Mouse (Mus musculus): Measurements from ENCODE around the gene Zfp668. TPM values are rescaled to one million over a fixed set of nuclear protein-coding genes. Genes with fewer than 3 reads are reported as not detected.

Zfp668 gene
- total RNA-seq, 2 experiments from 2014 or later = 24.3 to 25.7 TPM

GRCm38 (mm10) chr7:127887191-127887590 is 10.6 kb upstream of the Zfp668 start:
- Histone ChIP-seq H3K4me3 (no peak overlapping the region), H3K27ac (peak overlapping the region; percentile 25; the same call in 1 of the 2 replicates)
- no peak for TF ChIP-seq CTCF (conservative IDR thresholded peaks at IDR 0.05)
- DNase-seq (ENCODE audit: low spot score in 2 of 2) = no peak

GRCm38 (mm10) chr7:127886551-127886950 is 9.9 kb upstream of the Zfp668 start:
- Histone ChIP-seq H3K27ac (peak overlapping the region; percentile 53), H3K4me3 (no peak overlapping the region)
- TF ChIP-seq CTCF (conservative IDR thresholded peaks at IDR 0.05) = no peak
- no peak for DNase-seq (ENCODE audit: low spot score in 2 of 2)

- no peak for TF ChIP-seq CTCF (conservative IDR thresholded peaks at IDR 0.05)
- no peak overlapping the region for H3K4me3 ChIP-seq
- H3K27ac ChIP-seq = peak overlapping the region; percentile 53
- peak in 1 of 2 experiments; percentile 46 for DNase-seq (ENCODE audit: low spot score in 2 of 2)
Observed at GRCm38 (mm10) chr7:127885951-127886350, 9.3 kb upstream of the Zfp668 start.

GRCm38 (mm10) chr7:127880431-127880830 is 3.8 kb upstream of the Zfp668 start:
- H3K4me3 ChIP-seq = no peak overlapping the region
- TF ChIP-seq CTCF (conservative IDR thresholded peaks at IDR 0.05) = no peak
- H3K27ac ChIP-seq = no peak overlapping the region
- no peak for DNase-seq (ENCODE audit: low spot score in 2 of 2)

- no peak for DNase-seq (ENCODE audit: low spot score in 2 of 2)
- no peak overlapping the region for H3K4me3 ChIP-seq
- TF ChIP-seq CTCF (conservative IDR thresholded peaks at IDR 0.05) = no peak
- no peak overlapping the region for H3K27ac ChIP-seq
Observed at GRCm38 (mm10) chr7:127879301-127879700, 2.7 kb upstream of the Zfp668 start.

GRCm38 (mm10) chr7:127876041-127876466 is 574 bp downstream of the Zfp668 start, which contains the start of gene Zfp646:
Zfp646 (plus strand) TSS chr7:127876221.
- Histone ChIP-seq H3K4me3 (peak within 1 kb of the TSS; percentile 99), H3K27ac (peak within 1 kb of the TSS; percentile 99)
- peak; percentile 66 to 67 for DNase-seq (ENCODE audit: low spot score in 2 of 2)
- no peak for TF ChIP-seq CTCF (conservative IDR thresholded peaks at IDR 0.05)

- peak; percentile 92 to 95 for DNase-seq (ENCODE audit: low spot score in 2 of 2)
- Histone ChIP-seq H3K27ac (peak overlapping the region; percentile 99), H3K4me3 (peak overlapping the region; percentile 99)
- no peak for TF ChIP-seq CTCF (conservative IDR thresholded peaks at IDR 0.05)
Observed at GRCm38 (mm10) chr7:127875627-127876001, 1.0 kb downstream of the Zfp668 start.

- no peak for DNase-seq (ENCODE audit: low spot score in 2 of 2)
- H3K4me3 ChIP-seq = peak overlapping the region; percentile 99
- TF ChIP-seq CTCF (conservative IDR thresholded peaks at IDR 0.05) = no peak
- peak overlapping the region; percentile 99 for H3K27ac ChIP-seq
Observed at GRCm38 (mm10) chr7:127874812-127875626, 1.6 kb downstream of the Zfp668 start.

- TF ChIP-seq CTCF (conservative IDR thresholded peaks at IDR 0.05) = peak; percentile 58
- DNase-seq (ENCODE audit: low spot score in 2 of 2) = no peak
- H3K27ac ChIP-seq = no peak overlapping the region
- no peak overlapping the region for H3K4me3 ChIP-seq
Observed at GRCm38 (mm10) chr7:127870136-127870821, 6.3 kb downstream of the Zfp668 start.

GRCm38 (mm10) chr7:127869149-127869810 is 7.3 kb downstream of the Zfp668 start:
- Histone ChIP-seq H3K27ac (peak overlapping the region; percentile 48; the same call in 1 of the 2 replicates), H3K4me3 (no peak overlapping the region)
- TF ChIP-seq CTCF (conservative IDR thresholded peaks at IDR 0.05) = no peak
- no peak for DNase-seq (ENCODE audit: low spot score in 2 of 2)

- no peak for TF ChIP-seq CTCF (conservative IDR thresholded peaks at IDR 0.05)
- DNase-seq (ENCODE audit: low spot score in 2 of 2) = no peak
- Histone ChIP-seq H3K27ac (no peak overlapping the region), H3K4me3 (no peak overlapping the region)
Observed at GRCm38 (mm10) chr7:127867641-127868040, 9.0 kb downstream of the Zfp668 start.

- Histone ChIP-seq H3K4me3 (no peak overlapping the region), H3K27ac (no peak overlapping the region)
- no peak for TF ChIP-seq CTCF (conservative IDR thresholded peaks at IDR 0.05)
- no peak for DNase-seq (ENCODE audit: low spot score in 2 of 2)
Observed at GRCm38 (mm10) chr7:127866434-127866833, 10.2 kb downstream of the Zfp668 start.

GRCm38 (mm10) chr7:127858258-127858657 is 18.4 kb downstream of the Zfp668 start:
- Histone ChIP-seq H3K27ac (no peak overlapping the region), H3K4me3 (no peak overlapping the region)
- no peak for TF ChIP-seq CTCF (conservative IDR thresholded peaks at IDR 0.05)
- DNase-seq (ENCODE audit: low spot score in 2 of 2) = no peak

Data from layer of hippocampus, adult 2 months (tissue).